Mouse (Mus musculus): ENCODE data around the gene Ppp1r1b.
A peak's percentile ranks its signal among the peaks of the same experiment; 100 is the strongest.

Ppp1r1b gene

DNA sequence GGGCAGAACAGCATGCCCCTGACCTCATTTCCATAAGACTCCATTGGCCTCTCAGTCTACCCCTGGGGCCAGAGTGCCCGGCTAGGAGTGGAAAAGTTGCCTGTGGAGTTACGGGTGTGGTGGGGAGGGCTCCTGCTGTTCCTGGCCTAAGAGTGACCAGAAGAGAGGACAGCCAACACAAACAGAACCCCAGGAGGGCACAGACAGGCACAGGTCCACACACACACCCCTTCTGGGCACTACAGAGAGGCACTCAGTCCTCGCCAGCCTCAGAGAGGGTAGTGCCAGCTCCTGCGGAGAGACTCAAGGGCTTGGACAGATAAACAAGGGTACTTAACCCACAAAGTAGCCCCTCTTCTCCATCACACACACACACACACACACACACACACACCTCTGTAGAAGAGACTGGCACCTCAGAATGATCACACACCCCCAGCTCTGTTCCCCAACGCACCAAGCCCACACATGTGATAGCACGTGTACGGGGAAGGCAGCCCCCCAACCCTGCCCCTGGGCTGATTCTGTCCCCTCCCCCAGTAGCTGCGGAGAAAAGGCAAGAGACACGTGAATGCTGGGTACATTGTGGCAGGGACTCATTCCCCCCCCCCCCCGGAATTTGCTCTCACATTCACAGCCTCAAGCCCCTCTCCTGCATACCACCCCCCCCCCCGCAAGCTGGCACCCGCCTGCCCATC is 670 bp upstream of the Ppp1r1b start:
- DNase-seq (ENCODE audit: low spot score): no peak

GRCm38 (mm10) chr11:98349308-98349707 is 1.1 kb downstream of the Ppp1r1b start:
- DNase-seq (ENCODE audit: low spot score): no peak

- DNase-seq (ENCODE audit: low spot score): no peak
Measured at GRCm38 (mm10) chr11:98352272-98352990, 4.2 kb downstream of the Ppp1r1b start.

GRCm38 (mm10) chr11:98353651-98354211 is 5.5 kb downstream of the Ppp1r1b start:
- DNase-seq (ENCODE audit: low spot score): no peak

GRCm38 (mm10) chr11:98354445-98354844 is 6.2 kb downstream of the Ppp1r1b start:
- DNase-seq (ENCODE audit: low spot score): no peak

DNA sequence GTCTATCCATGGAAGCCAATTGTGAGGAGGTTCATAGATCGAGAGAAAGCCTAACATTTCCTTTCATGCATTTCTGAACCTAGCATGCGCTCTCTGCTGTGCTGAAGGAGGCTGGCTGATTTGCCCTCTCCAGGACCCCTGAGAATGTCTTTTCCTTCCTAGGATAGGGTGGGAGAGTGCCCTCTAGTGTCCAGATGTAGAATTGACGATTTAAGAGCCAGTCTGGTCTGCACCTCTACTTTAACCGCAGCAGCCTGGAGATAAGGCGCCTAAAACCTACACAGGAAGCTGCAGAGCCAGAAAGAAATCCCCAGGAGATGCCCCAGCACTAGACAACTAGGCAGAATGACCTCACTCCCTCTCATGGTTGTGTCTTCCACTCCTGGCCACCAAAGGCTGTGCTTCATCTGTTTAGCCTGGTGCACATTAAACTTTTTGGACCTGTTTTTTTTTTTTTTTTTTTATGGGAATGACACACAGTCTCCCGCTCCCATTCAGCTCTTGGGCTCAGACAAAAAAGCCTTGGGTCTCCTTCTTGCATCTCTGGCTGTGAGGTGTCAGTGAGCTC is 7.6 kb downstream of the Ppp1r1b start:
- DNase-seq (ENCODE audit: low spot score): no peak

DNA sequence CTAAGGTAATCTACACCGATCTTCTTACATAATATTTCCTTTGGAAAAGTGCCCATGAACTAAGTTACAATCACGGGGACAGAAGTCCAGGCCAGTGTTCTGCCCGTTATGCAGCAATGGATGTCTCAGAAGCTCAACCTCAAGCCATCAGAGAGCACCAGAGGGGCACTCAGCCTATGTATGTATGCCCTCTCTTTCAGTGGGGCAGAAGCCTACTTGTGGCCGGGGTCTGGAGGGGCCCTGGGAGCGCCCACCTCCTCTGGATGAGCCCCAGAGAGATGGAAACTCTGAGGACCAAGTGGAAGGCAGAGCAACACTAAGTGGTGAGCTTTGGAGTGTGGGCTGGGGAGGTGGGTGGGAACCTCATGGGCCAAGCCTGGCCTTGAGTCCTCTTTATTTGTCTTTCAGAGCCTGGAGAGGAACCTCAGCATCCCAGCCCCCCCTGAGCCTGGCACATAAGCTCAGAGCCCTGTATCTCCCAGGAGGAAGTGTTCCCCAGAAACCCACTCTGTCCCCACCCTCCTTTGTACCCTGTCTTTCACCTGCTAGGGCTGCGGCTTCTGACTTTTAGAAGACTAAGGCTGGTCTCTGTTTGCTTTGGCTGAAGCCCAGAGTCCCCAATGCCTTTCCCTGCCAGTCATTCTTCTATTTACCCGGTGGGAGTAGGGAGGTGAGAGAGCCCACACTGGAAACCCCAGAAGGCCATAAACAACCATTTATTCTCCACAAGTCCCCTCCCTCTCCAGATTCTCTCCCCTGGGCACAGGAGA is 8.6 kb downstream of the Ppp1r1b start:
- no peak for DNase-seq (ENCODE audit: low spot score)

DNA sequence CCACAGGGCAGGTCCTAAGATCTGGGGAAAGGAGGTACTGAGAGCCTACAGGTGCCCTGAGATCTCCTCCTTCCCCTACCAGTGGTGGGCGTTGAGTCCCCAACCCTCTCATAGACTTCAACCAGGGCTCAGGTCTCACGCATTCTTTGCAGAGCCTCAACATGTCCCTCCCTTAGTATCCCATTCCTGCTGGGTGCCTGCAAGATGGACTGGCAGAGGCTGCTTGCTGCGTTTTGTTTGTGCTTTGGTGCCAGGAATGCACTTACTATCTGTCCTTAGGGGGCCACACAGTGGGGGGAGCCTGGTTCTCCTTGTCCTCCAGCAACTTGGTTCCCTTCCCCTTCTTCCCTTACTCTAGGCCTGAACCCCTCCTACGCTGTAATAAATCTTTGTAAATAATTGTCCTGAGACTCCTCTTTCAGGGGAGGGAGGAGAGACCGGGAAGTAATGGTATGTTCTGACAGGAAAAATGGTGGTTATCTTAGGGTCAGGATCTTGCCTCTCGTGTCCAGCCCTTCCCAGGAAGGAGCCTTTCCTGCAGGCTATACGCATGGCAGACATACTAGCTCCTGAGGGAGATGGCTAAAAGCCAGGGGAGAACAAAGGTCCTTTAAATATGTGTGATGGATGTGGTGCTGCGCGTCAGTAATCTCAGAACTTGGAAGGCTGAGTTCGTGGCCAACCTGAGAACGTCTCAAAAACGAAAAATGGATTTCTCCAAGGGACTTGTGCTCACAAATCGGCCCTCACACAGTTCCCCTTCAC is 9.4 kb downstream of the Ppp1r1b start:
- no peak for DNase-seq (ENCODE audit: low spot score)

DNA sequence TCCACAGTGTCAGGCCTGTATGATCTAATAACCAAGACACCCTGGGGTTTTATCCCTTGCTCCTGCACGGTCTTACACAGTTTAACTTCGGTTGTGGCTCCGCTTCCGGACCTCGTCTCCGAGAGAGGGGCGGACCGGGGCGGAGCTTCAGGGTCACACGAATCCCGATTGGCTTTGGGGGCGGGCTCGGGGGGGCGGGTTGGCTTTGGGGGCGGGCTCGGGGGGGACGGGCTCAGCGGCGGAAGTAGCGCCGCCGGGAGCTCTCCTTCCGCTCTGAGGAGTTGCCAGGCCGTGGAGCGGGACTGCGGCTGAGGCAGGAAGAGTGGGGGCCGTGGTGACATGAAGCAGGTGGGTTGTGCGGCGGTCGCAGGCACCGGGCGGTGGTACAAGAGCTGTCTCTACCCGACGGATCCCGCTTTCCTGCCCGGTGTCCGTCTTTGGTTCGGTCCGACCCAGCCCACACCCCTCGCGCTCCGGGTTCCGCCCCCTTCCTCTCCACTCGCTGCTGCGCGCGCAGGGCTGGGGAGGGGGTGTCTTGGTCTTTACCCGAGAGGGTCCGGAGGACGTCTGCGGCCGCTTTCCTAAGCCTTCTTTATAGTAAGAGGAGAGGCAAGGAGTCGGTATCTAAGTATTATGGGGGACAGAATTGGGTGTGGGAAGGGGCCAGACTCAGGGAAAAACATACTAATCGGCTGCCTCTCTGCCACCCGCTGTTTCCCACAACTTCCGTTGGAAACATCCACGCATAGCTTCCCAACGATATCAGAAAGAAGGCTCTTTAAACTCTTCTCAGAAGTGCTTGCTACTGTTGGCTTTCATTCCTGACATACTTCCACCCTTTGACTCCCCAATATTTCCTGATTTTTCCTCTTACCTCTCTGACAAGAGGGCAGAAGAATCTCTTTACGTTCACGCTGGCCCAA is 10.2 kb downstream of the Ppp1r1b start, which contains the start of gene Stard3:
Gene Stard3, plus strand, starts transcription at position 208 of the 923 bp plus-strand sequence.
- peak; percentile 83 for DNase-seq (ENCODE audit: low spot score)

- no peak for DNase-seq (ENCODE audit: low spot score)
Measured at GRCm38 (mm10) chr11:98360866-98361521, 12.8 kb downstream of the Ppp1r1b start.

GRCm38 (mm10) chr11:98363817-98364216 is 15.6 kb downstream of the Ppp1r1b start:
- no peak for DNase-seq (ENCODE audit: low spot score)

DNA sequence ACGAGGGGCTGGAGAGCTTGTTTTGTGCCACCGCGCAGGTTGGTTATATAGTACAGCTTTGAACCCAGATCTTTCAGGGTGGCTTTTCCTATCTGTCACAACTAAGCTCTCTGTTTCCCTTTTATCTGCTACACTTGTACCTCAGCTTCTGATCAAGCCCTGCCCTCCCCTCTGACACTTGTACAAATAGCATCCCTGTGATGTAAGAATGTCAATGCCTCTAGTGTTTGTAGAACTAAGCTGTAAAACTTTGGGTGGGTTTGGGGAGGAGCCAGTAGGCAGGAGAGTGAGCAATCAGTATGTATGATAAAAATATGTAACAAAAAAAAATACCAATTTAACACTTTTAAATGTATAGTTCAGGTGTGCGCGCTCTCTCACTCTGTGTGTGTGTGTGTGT is 16.2 kb downstream of the Ppp1r1b start:
- no peak for DNase-seq (ENCODE audit: low spot score)

DNA sequence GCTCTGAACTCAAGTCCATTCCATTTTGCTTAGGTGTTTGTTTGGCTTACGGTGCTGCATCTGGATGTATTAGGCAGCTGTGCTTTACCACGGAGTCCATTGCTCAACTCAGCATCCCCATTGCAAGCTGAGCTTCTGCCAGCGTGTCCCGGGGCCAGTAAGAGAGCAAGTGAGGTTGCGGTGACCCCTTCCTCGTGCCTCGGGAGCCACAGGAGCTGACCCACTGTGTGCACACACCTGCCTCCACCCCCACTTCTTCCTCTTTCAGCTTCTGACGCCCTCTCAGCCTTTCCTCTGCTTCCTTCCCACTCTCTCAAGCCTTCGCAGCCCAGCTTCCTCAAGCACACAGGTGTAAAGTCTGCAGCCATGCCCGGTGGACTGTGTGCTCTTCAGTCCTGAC is 18.1 kb downstream of the Ppp1r1b start:
- DNase-seq (ENCODE audit: low spot score): no peak

GRCm38 (mm10) chr11:98367171-98367862 is 19.1 kb downstream of the Ppp1r1b start:
- no peak for DNase-seq (ENCODE audit: low spot score)

DNA sequence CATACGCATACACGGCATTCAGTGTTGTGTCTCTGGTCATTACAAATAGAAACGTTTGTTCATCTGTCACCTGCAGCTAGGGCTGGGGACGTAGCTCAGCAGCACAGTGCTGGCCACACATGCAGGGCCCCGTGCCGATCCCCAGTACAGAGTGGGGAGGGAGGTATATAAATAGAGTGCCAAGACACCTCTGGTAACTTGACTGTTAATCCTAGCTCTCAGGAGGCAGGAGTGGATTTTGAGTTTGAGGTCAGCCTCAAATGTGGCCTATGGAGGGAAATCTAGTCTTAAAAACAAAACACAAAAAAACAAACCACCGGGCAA is 19.6 kb downstream of the Ppp1r1b start:
- no peak for DNase-seq (ENCODE audit: low spot score)

DNA sequence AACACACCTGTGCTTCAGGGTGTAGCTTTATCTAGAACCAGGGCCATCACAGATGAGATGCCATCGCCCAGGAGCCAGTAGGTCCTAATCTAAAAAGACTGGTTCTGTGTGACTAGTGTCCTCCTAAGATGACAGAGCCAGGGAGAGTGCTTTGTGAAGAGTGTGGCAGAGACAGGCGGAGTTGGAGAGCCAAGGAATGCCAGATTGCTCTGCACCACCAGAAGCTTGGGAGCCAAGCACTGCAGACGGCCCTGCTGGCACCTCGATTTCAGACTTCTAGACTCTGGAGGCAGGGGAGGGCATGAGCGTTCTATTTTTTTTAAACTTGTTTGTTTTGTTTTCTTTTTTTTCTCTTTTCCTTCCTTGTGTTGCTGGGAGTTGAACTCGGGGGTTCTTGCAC is 21.1 kb downstream of the Ppp1r1b start:
- DNase-seq (ENCODE audit: low spot score): no peak

DNA sequence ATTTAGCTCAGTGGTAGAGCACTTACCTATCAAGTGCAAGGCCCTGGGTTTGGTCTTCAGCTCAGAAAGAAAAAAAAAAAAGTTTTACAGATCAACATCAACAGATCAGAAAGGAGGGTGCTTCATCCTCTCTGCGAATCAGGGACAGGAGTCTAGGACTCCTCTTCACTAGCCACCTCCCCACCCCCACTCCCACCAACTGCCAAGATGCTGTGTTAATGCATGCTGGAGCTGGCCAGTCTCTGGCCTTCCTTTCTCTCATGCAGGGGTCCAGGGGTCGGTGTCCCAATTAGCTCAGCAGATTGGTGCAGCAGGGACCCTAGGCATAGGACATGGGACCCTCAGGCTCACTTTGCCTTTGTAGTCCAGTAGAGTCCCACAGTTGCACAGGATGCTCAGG is 22.4 kb downstream of the Ppp1r1b start:
- DNase-seq (ENCODE audit: low spot score): no peak

- no peak for DNase-seq (ENCODE audit: low spot score)
Measured at GRCm38 (mm10) chr11:98371556-98372240, 23.5 kb downstream of the Ppp1r1b start.

DNA sequence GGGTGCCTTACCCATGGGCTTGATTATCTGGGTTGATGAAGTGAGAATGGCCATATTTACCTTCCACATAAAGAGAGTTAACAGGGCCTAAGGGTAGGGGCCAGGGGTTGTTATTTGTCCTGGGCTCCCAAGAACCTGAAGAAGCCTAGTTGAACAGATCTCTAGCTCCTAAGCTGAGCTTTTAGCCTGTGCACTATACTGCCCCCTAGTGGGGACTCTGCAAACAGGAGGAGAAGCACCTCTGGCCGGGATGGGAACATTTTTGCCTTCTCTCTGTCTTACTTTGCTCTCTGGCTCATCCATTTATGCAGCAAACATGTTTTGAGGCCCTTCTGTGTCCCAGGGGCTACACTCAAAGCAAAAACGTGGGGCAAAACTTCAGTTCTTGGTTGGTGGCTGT is 24.2 kb downstream of the Ppp1r1b start:
- peak; percentile 63 for DNase-seq (ENCODE audit: low spot score)

Measured in urinary bladder, postnatal 25 days (tissue).